Comparison of ENCODE assay signal across 13 mouse cellular contexts in genomic region chr11:44546250-44546649, GRCm38 (mm10). TPM values are rescaled to one million over a fixed set of nuclear protein-coding genes. Genes with fewer than 3 reads are reported as not detected.
DNase-seq lines count a peak whose midpoint lies in the region; ATAC-seq and TF ChIP-seq lines count a peak whose summit lies in the region.
"Had no signal": no experiment of that assay in that cellular context is flagged by ENCODE, and none has a peak within 500 bp of the region (broad histone marks: within the 10 kb centered on the region; RNA-seq: fewer than 3 reads in every experiment).

No protein-coding gene starts in this region.

- 46% methylated on average over 8 of the region's 8 CpGs for WGBS in heart, adult 2 months
- WGBS in thymus, adult 2 months = 11% methylated on average over 8 of the region's 8 CpGs

- no peaks in the 10 kb centered on the region for H3K27me3 ChIP-seq in heart, adult 2 months (ENCODE audit: control insufficient read depth, insufficient read depth, low read length)
- no peaks in the 10 kb centered on the region for H3K27me3 ChIP-seq in thymus, adult 2 months (ENCODE audit: control insufficient read depth, insufficient read depth, low read length)
- no peaks in the 10 kb centered on the region for H3K27me3 ChIP-seq in splenic B cell, adult 2 months (ENCODE audit: control insufficient read depth, insufficient read depth, low read length, poor library complexity, severe bottlenecking)
- H3K27me3 ChIP-seq: CH12.LX; limb, embryonic 15.5 days; midbrain, embryonic 13.5 days had no signal

- peak overlapping the region; percentile 44 for H3K4me3 ChIP-seq in heart, adult 2 months
- H3K4me3 ChIP-seq in thymus, adult 2 months (ENCODE audit: control insufficient read depth, insufficient read depth, low read length) = peak overlapping the region; percentile 1
- H3K4me3 ChIP-seq: limb, embryonic 15.5 days; midbrain, embryonic 13.5 days had no signal

- no peak for TF ChIP-seq EP300 in heart, adult 2 months (IDR thresholded peaks at IDR 0.05; ENCODE audit: insufficient read depth, low read depth, low read length)

- TF ChIP-seq POLR2A in heart, adult 2 months (IDR thresholded peaks at IDR 0.05; ENCODE audit: insufficient read depth, low read depth, low read length) = no peak
- no peak for TF ChIP-seq POLR2A in thymus, adult 2 months (IDR thresholded peaks at IDR 0.05; ENCODE audit: control insufficient read depth, extremely low read depth, insufficient read depth, low read length, poor library complexity)

- H3K36me3 ChIP-seq in heart, adult 2 months (ENCODE audit: control insufficient read depth, insufficient read depth, low read length) = no peaks in the 10 kb centered on the region
- peaks cover 38% of the 10 kb centered on the region for H3K36me3 ChIP-seq in thymus, adult 2 months (ENCODE audit: control insufficient read depth, insufficient read depth, low read length)
- H3K36me3 ChIP-seq in splenic B cell, adult 2 months (ENCODE audit: control insufficient read depth, insufficient read depth, low read length, poor library complexity, severe bottlenecking) = peaks cover 13% of the 10 kb centered on the region

- peak; percentile 54 to 60 for ATAC-seq in hematopoietic stem cell, adult 5-6 weeks (replicated peaks in 1 of 2; ENCODE audit: insufficient read depth in 1 of 2, low FRiP score in 2 of 2, low TSS enrichment in 1 of 2, low read depth in 1 of 2, poor library complexity in 2 of 2, severe bottlenecking in 2 of 2)
- ATAC-seq: inflammation-experienced regulatory T-cells, adult 6 months; midbrain, embryonic 13.5 days had no signal

- DNase-seq in heart, adult 2 months = peak; percentile 50 to 58
- DNase-seq in heart, postnatal 25 days (ENCODE audit: low spot score) = no peak
- DNase-seq in thymus, adult 2 months = no peak
- DNase-seq in thymus, adult 18-20 months = no peak
- peak; percentile 36 for DNase-seq in splenic B cell, adult 2 months (ENCODE audit: low read depth, low spot score)
- no peak for DNase-seq in embryo, embryonic 10 days (ENCODE audit: low spot score)
- no peak for DNase-seq in right cerebral cortex, adult 2 months (ENCODE audit: low spot score in 2 of 2)
- DNase-seq: gastrocnemius, postnatal 14 days had no signal

- H3K9ac ChIP-seq in heart, adult 2 months (ENCODE audit: low read depth, low read length) = peak overlapping the region; percentile 16; the same call in 1 of the 2 replicates
- H3K9ac ChIP-seq: limb, embryonic 15.5 days; midbrain, embryonic 13.5 days had no signal

- H3K79me2 ChIP-seq in heart, adult 2 months (replicated peaks; ENCODE audit: control insufficient read depth, insufficient read depth, low read length) = no peaks in the 10 kb centered on the region

- H3K4me1 ChIP-seq in heart, adult 2 months (ENCODE audit: control insufficient read depth, insufficient read depth, low read length) = peaks cover 5% of the 10 kb centered on the region; the same call in 1 of the 2 replicates
- peaks cover 44% of the 10 kb centered on the region for H3K4me1 ChIP-seq in thymus, adult 2 months (replicated peaks; ENCODE audit: control insufficient read depth, insufficient read depth, low read length)

- H3K27ac ChIP-seq in heart, adult 2 months = peak overlapping the region; percentile 76
- H3K27ac ChIP-seq in thymus, adult 2 months (ENCODE audit: control insufficient read depth, insufficient read depth, low read length) = peak overlapping the region; percentile 75
- H3K27ac ChIP-seq: limb, embryonic 15.5 days; midbrain, embryonic 13.5 days had no signal

- TF ChIP-seq CTCF in heart, adult 2 months (IDR thresholded peaks at IDR 0.05) = no peak
- no peak for TF ChIP-seq CTCF in thymus, adult 2 months (IDR thresholded peaks at IDR 0.05; ENCODE audit: borderline replicate concordance, control insufficient read depth, extremely low read depth, insufficient read depth, low read length, poor library complexity)

- intact Hi-C loops in heart, adult 2 months (cut with DNase I) = no loop called here
- intact Hi-C loops in heart, postnatal 25 days (cut with DNase I) = no loop called here

RNA-seq across cellular contexts. Expression of gene Rnf145, which starts 27.5 kb away (rescaled TPM):
- total RNA-seq in heart, adult 2 months (2021) = 10 to 100 TPM; 11.6 to 13.3 TPM
- 14.0 and 29.0 TPM in 2 replicates for polyA plus RNA-seq in heart, adult 2 months (2012; rRNA removed)
- 10 to 100 TPM; 13.8 to 19.8 TPM for total RNA-seq in heart, postnatal 25 days (2021)
- polyA plus RNA-seq in thymus, adult 2 months (2012; rRNA removed) = 361 and 669 TPM in 2 replicates
- 44.7 and 46.5 TPM in 2 replicates for total RNA-seq in hematopoietic stem cell, adult 5-6 weeks (2017)

Comparison
In these comparisons a context has a peak if more than half of its experiments do, and no peak if none do; other contexts are left out.
1. DNase-seq: peak in heart, adult 2 months (2 of 2) and splenic B cell, adult 2 months (single experiment); none in heart, postnatal 25 days (single experiment), thymus, adult 2 months (single experiment), thymus, adult 18-20 months (0 of 2), embryo, embryonic 10 days (single experiment) and right cerebral cortex, adult 2 months (0 of 2).